Comparison of ENCODE assay signal across 9 mouse cellular contexts in genomic region chr1:137332108-137332769, GRCm38 (mm10).
DNase-seq lines count a peak whose midpoint lies in the region; ATAC-seq and TF ChIP-seq lines count a peak whose summit lies in the region.
"Had no signal": no experiment of that assay in that cellular context is flagged by ENCODE, and none has a peak within 500 bp of the region (broad histone marks: within the 10 kb centered on the region; RNA-seq: fewer than 3 reads in every experiment).

No protein-coding gene starts in this region.

- no peak overlapping the region for H3K27ac ChIP-seq in cerebellum, adult 2 months (ENCODE audit: insufficient read depth, low read length)
- H3K27ac ChIP-seq in limb, embryonic 11.5 days (replicated peaks; ENCODE audit: low read depth, low read length) = no peak overlapping the region

- no peaks in the 10 kb centered on the region for H3K9me3 ChIP-seq in limb, embryonic 11.5 days (ENCODE audit: control insufficient read depth, low read length)

- H3K4me3 ChIP-seq in cerebellum, adult 2 months (replicated peaks; ENCODE audit: insufficient read depth, low read depth, low read length) = no peak overlapping the region
- no peak overlapping the region for H3K4me3 ChIP-seq in limb, embryonic 11.5 days (ENCODE audit: low read depth, low read length)

- TF ChIP-seq CTCF in cerebellum, adult 2 months (IDR thresholded peaks at IDR 0.05; ENCODE audit: borderline replicate concordance, insufficient read depth, low read depth, low read length) = peak; percentile 35; the same call in 1 of the 2 replicates

- H3K4me1 ChIP-seq in cerebellum, adult 2 months (ENCODE audit: control insufficient read depth, insufficient read depth, low read length) = no peaks in the 10 kb centered on the region
- H3K4me1 ChIP-seq in limb, embryonic 11.5 days (ENCODE audit: control insufficient read depth, insufficient read depth, low read length) = peaks cover 3% of the 10 kb centered on the region; the same call in 1 of the 2 replicates

- H3K36me3 ChIP-seq in limb, embryonic 11.5 days (ENCODE audit: control insufficient read depth, insufficient read depth, low read length) = no peaks in the 10 kb centered on the region
- H3K36me3 ChIP-seq: G1E had no signal

- ATAC-seq in limb, embryonic 11.5 days (ENCODE audit: insufficient number of reproducible peaks, low FRiP score, low TSS enrichment, low read depth) = peak; percentile 81
- ATAC-seq in megakaryocyte, adult 5-6 weeks (ENCODE audit: poor library complexity, severe bottlenecking) = no peak

- H3K27me3 ChIP-seq in cerebellum, adult 2 months (ENCODE audit: control insufficient read depth, insufficient read depth, low read length) = no peaks in the 10 kb centered on the region
- H3K27me3 ChIP-seq in limb, embryonic 11.5 days (ENCODE audit: control insufficient read depth, insufficient read depth, low read length) = no peaks in the 10 kb centered on the region

- no peak overlapping the region for H3K9ac ChIP-seq in limb, embryonic 11.5 days (ENCODE audit: low read length)

- DNase-seq in heart, postnatal 4 days = peak; percentile 12
- DNase-seq in heart, adult 9 months (ENCODE audit: low spot score in 2 of 2) = no peak
- DNase-seq in cerebellum, adult 2 months = no peak
- DNase-seq in forelimb bud, embryonic 11.5 days (ENCODE audit: low read depth, low spot score) = peak; percentile 38
- peak; percentile 31 for DNase-seq in limb, embryonic 11.5 days (ENCODE audit: low spot score)
- peak; percentile 16 for DNase-seq in right cerebral cortex, postnatal 25 days
- no peak for DNase-seq in ovary, postnatal 10 days (ENCODE audit: low spot score)

- TF ChIP-seq POLR2A in cerebellum, adult 2 months (IDR thresholded peaks at IDR 0.05; ENCODE audit: borderline replicate concordance, insufficient read depth, low read length) = no peak

- 56% methylated on average over 8 of the region's 8 CpGs for WGBS in cerebellum, adult 2 months
- 44% methylated on average over 8 of the region's 8 CpGs for WGBS in limb, embryonic 11.5 days

- H3K4me2 ChIP-seq in limb, embryonic 11.5 days (ENCODE audit: low read depth, severe bottlenecking) = no peak overlapping the region

Comparison
In these comparisons a context has a peak if more than half of its experiments do, and no peak if none do; other contexts are left out.
1. DNase-seq: peak in heart, postnatal 4 days (single experiment), forelimb bud, embryonic 11.5 days (single experiment), limb, embryonic 11.5 days (single experiment) and right cerebral cortex, postnatal 25 days (single experiment); none in heart, adult 9 months (0 of 2), cerebellum, adult 2 months (0 of 2) and ovary, postnatal 10 days (single experiment).